7 mouse cellular contexts compared by ENCODE assay signal in genomic region chr2:166155454-166155815, GRCm38 (mm10). TPM values are rescaled to one million over a fixed set of nuclear protein-coding genes. Genes with fewer than 3 reads are reported as not detected.
DNase-seq lines count a peak whose midpoint lies in the region; ATAC-seq lines count a peak whose summit lies in the region.

TSS of gene Sulf2 (minus strand) at chr2:166155663.

- H3K36me3 ChIP-seq in embryonic facial prominence, embryonic 13.5 days = no peaks in the 10 kb centered on the region
- H3K36me3 ChIP-seq in limb, embryonic 13.5 days = no peaks in the 10 kb centered on the region; the same call in 1 of the 2 replicates
- no peaks in the 10 kb centered on the region for H3K36me3 ChIP-seq in midbrain, embryonic 14.5 days (ENCODE audit: control insufficient read depth, insufficient read depth, low read length)
- H3K36me3 ChIP-seq in splenic B cell, adult 2 months (ENCODE audit: control insufficient read depth, insufficient read depth, low read length, poor library complexity, severe bottlenecking) = no peaks in the 10 kb centered on the region

- ATAC-seq in embryonic facial prominence, embryonic 13.5 days (ENCODE audit: insufficient number of reproducible peaks, insufficient read depth, low FRiP score, low TSS enrichment, low read depth) = 0 out of 2 replicates have a peak, but pooled peaks have one; percentile 40
- peak; percentile 31; the same call in 1 of the 2 replicates for ATAC-seq in limb, embryonic 13.5 days (ENCODE audit: low FRiP score, low read depth)
- ATAC-seq in midbrain, embryonic 14.5 days (ENCODE audit: low FRiP score, low TSS enrichment) = peak; percentile 46; the same call in 1 of the 2 replicates

- H3K27ac ChIP-seq in embryonic facial prominence, embryonic 13.5 days = peak within 1 kb of the TSS; percentile 98
- H3K27ac ChIP-seq in limb, embryonic 13.5 days = peak within 1 kb of the TSS; percentile 98
- peak within 1 kb of the TSS; percentile 89 for H3K27ac ChIP-seq in midbrain, embryonic 14.5 days (replicated peaks; ENCODE audit: low read depth, low read length)

- peak within 1 kb of the TSS; percentile 93 for H3K4me2 ChIP-seq in embryonic facial prominence, embryonic 13.5 days
- peak within 1 kb of the TSS; percentile 92 for H3K4me2 ChIP-seq in limb, embryonic 13.5 days (replicated peaks)
- peak within 1 kb of the TSS; percentile 96 for H3K4me2 ChIP-seq in midbrain, embryonic 14.5 days (ENCODE audit: low read length)

- no peaks in the 10 kb centered on the region for H3K27me3 ChIP-seq in embryonic facial prominence, embryonic 13.5 days
- no peaks in the 10 kb centered on the region for H3K27me3 ChIP-seq in limb, embryonic 13.5 days
- no peaks in the 10 kb centered on the region for H3K27me3 ChIP-seq in midbrain, embryonic 14.5 days (ENCODE audit: control insufficient read depth, insufficient read depth, low read length)
- no peaks in the 10 kb centered on the region; the same call in 1 of the 2 replicates for H3K27me3 ChIP-seq in splenic B cell, adult 2 months (ENCODE audit: control insufficient read depth, insufficient read depth, low read length, poor library complexity, severe bottlenecking)

- H3K4me1 ChIP-seq in embryonic facial prominence, embryonic 13.5 days = peaks cover 63% of the 10 kb centered on the region
- H3K4me1 ChIP-seq in limb, embryonic 13.5 days = peaks cover 71% of the 10 kb centered on the region
- peaks cover 37% of the 10 kb centered on the region for H3K4me1 ChIP-seq in midbrain, embryonic 14.5 days (ENCODE audit: control insufficient read depth, insufficient read depth, low read length)

- peak; percentile 18 to 65 for DNase-seq in adrenal gland, postnatal 4 days (ENCODE audit: low spot score in 2 of 2)
- DNase-seq in heart, adult 8-10 months (ENCODE audit: low spot score) = peak; percentile 82
- DNase-seq in kidney, adult 8-10 months = peak; percentile 62 to 78
- peak; percentile 90 for DNase-seq in midbrain, embryonic 14.5 days
- DNase-seq in splenic B cell, adult 2 months (ENCODE audit: low read depth, low spot score) = peak; percentile 20

- H3K9me3 ChIP-seq in embryonic facial prominence, embryonic 13.5 days = no peaks in the 10 kb centered on the region
- H3K9me3 ChIP-seq in limb, embryonic 13.5 days = no peaks in the 10 kb centered on the region
- no peaks in the 10 kb centered on the region for H3K9me3 ChIP-seq in midbrain, embryonic 14.5 days (ENCODE audit: control insufficient read depth, low read length)

- H3K9ac ChIP-seq in embryonic facial prominence, embryonic 13.5 days = peak within 1 kb of the TSS; percentile 96
- peak within 1 kb of the TSS; percentile 99 for H3K9ac ChIP-seq in limb, embryonic 13.5 days
- peak within 1 kb of the TSS; percentile 86 for H3K9ac ChIP-seq in midbrain, embryonic 14.5 days (replicated peaks; ENCODE audit: low read length)

- WGBS in embryonic facial prominence, embryonic 13.5 days = under 1% methylated on average over 23 of the region's 23 CpGs
- under 1% methylated on average over 23 of the region's 23 CpGs for whole genome bisulfite sequencing in limb, embryonic 13.5 days
- WGBS in midbrain, embryonic 14.5 days = under 1% methylated on average over 23 of the region's 23 CpGs

- peak within 1 kb of the TSS; percentile 81 for H3K4me3 ChIP-seq in embryonic facial prominence, embryonic 13.5 days
- peak within 1 kb of the TSS; percentile 87 for H3K4me3 ChIP-seq in limb, embryonic 13.5 days
- peak within 1 kb of the TSS; percentile 68 for H3K4me3 ChIP-seq in midbrain, embryonic 14.5 days (replicated peaks; ENCODE audit: low read depth, low read length)

RNA-seq across cellular contexts. Expression of gene Sulf2, which starts in this region (rescaled TPM):
- 10 to 100 TPM; 89.6 to 94.7 TPM for total RNA-seq in adrenal gland, postnatal 4 days (2021)
- polyA plus RNA-seq in embryonic facial prominence, embryonic 13.5 days (2015; fragmentation: Nextera tagmentation; extraction: Ambion mirVana) = 127 and 143 TPM in 2 replicates
- 10 to 100 TPM; 35.9 to 47.8 (median 41.1) TPM for total RNA-seq in heart, adult 8-10 months (2022)
- 171 and 181 TPM in 2 replicates for polyA plus RNA-seq in limb, embryonic 13.5 days (2015; fragmentation: Nextera tagmentation; extraction: Ambion mirVana)
- polyA plus RNA-seq in midbrain, embryonic 14.5 days (2014; fragmentation: Nextera tagmentation; extraction: Ambion mirVana) = 90.9 and 93.8 TPM in 2 replicates

Comparison
In these comparisons a context has a peak if more than half of its experiments do, and no peak if none do; other contexts are left out.
1. Peak in every context shown above with its lines: DNase-seq, ATAC-seq, H3K4me3 ChIP-seq and H3K27ac ChIP-seq.
2. DNase-seq: peak in every context shown above with its lines; median percentile 90 in midbrain, embryonic 14.5 days; 82 in heart, adult 8-10 months; 70 in kidney, adult 8-10 months; 42 in adrenal gland, postnatal 4 days; 20 in splenic B cell, adult 2 months.